Mouse (Mus musculus) v-Abl transformed pro-B cells (cell line): Measurements from ENCODE around the gene Map4.

Experiments used
- in situ Hi-C, 2 experiments: fragments of 400-800 bp; cut with MboI; formaldehyde crosslinking; loops; one replicate each; pipeline ENCODE4 v1.15.1; 2025; ENCODE audit not compliant: unreplicated experiment in 2 of 2

Map4 gene

GRCm38 (mm10) chr9:109980223-109980622, 49.0 kb downstream of the Map4 start:
- in situ Hi-C loops: loop anchor here in 1 of 2 experiments (10.0 kb wide), 1 partner anchor 315 kb away; no protein-coding TSS in a partner anchor

GRCm38 (mm10) chr9:109985416-109985815, 54.2 kb downstream of the Map4 start:
- in situ Hi-C loops: loop anchor here (5.0 to 10.0 kb wide), 3 partner anchors 87 to 309 kb away; no protein-coding TSS in a partner anchor

GRCm38 (mm10) chr9:109989084-109989483, 57.8 kb downstream of the Map4 start:
- in situ Hi-C loops: loop anchor here (5.0 to 10.0 kb wide), 3 partner anchors 83 to 306 kb away; no protein-coding TSS in a partner anchor

GRCm38 (mm10) chr9:109997441-109997840, 66.2 kb downstream of the Map4 start:
- in situ Hi-C loops: no loop called here

- in situ Hi-C loops: no loop called here
These were observed 70.7 kb downstream of the Map4 start for GRCm38 (mm10) chr9:110001946-110002345.

- in situ Hi-C loops: no loop called here
These were observed 71.2 kb downstream of the Map4 start for GRCm38 (mm10) chr9:110002413-110002812.

GRCm38 (mm10) chr9:110019224-110019623, 88.0 kb downstream of the Map4 start:
- in situ Hi-C loops: no loop called here

DNA sequence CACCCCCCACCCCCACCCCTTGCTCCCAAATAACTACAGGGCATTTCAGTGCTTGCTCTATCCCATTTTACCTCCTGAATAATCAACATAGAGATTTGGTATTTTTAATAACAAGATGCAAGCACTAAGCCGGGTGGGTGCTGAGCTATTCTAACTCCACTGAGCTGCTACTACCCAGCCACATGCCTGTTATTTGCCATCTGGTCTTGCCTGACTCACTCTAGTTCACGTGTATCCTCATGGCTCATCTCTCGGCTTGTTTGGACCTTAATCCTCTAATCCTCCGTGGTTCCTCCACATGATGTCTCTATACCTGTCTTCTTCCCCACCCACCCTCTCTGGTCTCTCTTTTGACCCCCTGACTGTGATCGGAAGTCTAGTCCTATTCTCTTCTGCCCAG, 89.1 kb downstream of the Map4 start:
- in situ Hi-C loops: no loop called here

- in situ Hi-C loops: no loop called here
These were observed 90.2 kb downstream of the Map4 start for GRCm38 (mm10) chr9:110021463-110021862.

DNA sequence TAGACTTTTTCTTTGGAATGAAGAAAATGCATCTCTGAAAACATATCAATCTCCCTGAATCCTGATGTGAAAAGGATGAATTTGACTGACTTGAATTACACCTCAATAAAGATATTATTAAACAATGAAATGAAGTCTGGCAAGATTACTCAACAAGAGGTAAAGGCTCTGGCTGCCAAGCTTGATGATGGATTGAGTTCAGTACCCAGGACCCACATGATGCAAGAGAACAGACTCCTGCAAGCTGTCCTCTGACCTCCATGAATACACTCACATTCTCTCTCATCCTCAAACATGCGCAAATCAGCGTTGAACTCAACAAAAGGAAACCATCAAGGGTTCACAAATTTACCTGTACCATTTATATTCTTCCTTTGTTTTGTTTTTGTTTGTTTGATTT, 90.9 kb downstream of the Map4 start:
- in situ Hi-C loops: no loop called here

- in situ Hi-C loops: no loop called here
These were observed 103.8 kb downstream of the Map4 start for GRCm38 (mm10) chr9:110035091-110035490.

- in situ Hi-C loops: no loop called here
These were observed 106.6 kb downstream of the Map4 start for GRCm38 (mm10) chr9:110037895-110038294.

- in situ Hi-C loops: no loop called here
These were observed 107.2 kb downstream of the Map4 start for GRCm38 (mm10) chr9:110038485-110038884.

GRCm38 (mm10) chr9:110044373-110044772, 113.1 kb downstream of the Map4 start:
- in situ Hi-C loops: no loop called here

- in situ Hi-C loops: no loop called here
These were observed 114.6 kb downstream of the Map4 start for GRCm38 (mm10) chr9:110045763-110046377.

GRCm38 (mm10) chr9:110047260-110047659, 116.0 kb downstream of the Map4 start:
- in situ Hi-C loops: no loop called here

DNA sequence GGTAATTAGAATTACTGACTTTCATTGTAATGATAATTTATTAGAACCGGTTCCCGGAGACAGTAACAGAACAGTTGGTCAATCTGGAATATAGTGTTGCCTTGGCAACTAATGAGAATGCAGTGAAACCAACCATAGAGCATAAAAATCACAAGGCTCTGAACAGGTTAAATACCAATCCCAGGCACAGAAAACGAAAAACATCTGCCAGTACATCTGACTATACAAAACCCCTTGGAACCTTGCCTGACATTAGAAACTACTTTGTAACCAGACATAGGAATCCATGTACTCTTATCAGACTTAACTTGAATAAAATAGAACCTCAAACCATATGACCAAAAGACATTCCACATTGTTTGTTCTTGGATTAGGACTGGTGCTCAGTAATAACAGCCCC, 116.6 kb downstream of the Map4 start:
- in situ Hi-C loops: no loop called here

DNA sequence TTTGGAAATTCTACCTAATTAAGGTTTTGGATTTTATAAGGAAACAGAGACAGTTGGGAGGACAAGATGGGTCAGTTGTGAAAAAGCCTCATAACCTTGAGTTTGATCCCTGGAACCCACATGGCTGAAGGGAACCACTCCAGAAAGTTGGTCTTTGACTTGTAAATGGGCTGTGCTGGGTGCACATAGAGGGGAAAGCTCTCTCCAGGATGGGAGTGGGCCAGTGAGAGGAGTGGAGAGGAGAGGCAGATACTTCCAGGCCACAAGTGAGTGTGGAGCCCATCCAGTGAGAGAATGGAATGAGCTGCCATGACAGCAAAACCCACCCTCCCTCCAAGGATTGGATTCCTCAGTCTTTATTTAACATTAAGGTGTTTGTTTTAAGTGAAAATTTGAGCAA, 119.9 kb downstream of the Map4 start:
- in situ Hi-C loops: no loop called here

GRCm38 (mm10) chr9:110051869-110052661, 120.8 kb downstream of the Map4 start:
- in situ Hi-C loops: no loop called here

GRCm38 (mm10) chr9:110052951-110053304, 121.7 kb downstream of the Map4 start:
- in situ Hi-C loops: no loop called here

DNA sequence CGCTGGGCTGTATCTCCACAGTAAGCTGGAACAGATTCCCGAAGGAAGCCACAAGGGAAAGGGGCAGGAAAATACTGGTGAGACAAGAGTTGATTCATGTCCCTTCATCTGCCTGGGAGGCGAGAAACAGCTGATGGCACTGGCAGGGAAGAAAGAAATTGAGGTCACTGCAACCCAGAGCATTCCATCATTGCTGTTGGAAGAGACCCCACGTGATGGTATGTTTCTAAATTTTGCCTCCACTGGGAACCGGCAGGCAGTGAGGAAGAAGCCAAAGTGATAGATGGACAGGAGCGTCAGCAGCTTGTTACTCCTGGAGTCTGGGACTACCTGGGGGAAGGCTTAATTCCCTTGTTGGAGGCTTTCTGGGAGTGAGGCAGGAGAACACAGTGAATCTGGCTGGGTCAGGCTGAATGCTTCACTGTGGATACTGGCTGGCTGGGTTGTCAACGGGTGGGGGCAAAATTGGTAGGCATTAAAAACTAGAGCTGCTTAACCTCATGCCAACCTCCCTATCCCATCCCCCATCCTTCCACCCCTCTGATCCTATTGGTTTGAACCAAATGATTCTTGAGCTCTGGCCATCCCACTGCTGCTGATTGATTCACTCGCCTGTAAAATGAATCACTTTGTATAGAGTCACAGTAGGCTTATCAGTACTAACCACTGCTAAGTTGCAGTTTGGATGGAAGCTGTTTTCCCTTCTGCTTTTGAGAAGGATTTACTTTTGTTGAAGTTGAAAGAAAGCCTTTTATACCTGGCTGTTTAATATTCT, 122.2 kb downstream of the Map4 start:
- in situ Hi-C loops: no loop called here
